Mouse (Mus musculus) lung, adult 2 months (tissue): ENCODE measurements at regions not wholly inside any gene's neighbourhood (a gene's known extent, or its start where the extent isn't known, plus 50 kb on each side); places are given as distances from the start of the nearest gene placed in this dataset.
"Not testable (repeated sequence)": the region's sequence is repeated elsewhere in the genome, so short reads cannot be mapped to it uniquely, and the experiment has no call there.

Source experiments
- DNase-seq: peaks from one replicate; pipeline ENCODE4 v3.0.0; 2022
- H3K4me1 ChIP-seq: fragments of 200-500 bp; 2 replicates; pipeline ENCODE4 v1.6.1; 2011; ENCODE audit warnings: low read length; ENCODE audit not compliant: control insufficient read depth, insufficient read depth
- H3K4me3 ChIP-seq: fragments of 200-500 bp; replicated peaks from 2 replicates; pipeline ENCODE3; 2011; ENCODE audit warnings: low read depth, mild to moderate bottlenecking, control low read depth, low read length; ENCODE audit errors: extremely low read depth
- CTCF ChIP-seq: fragments of 200-500 bp; IDR thresholded peaks from 2 replicates; pipeline ENCODE4 v1.5.1; 2011; ENCODE audit warnings: mild to moderate bottlenecking, low read length, control low read depth; ENCODE audit not compliant: insufficient read depth
- WGBS: fragments of 180-500 bp; shearing (Covaris S2); methylation state at CpG from one replicate; pipeline ENCODE4 v1.1.7; 2018; 5-methylcytosine and 5-hydroxymethylcytosine counted together

DNA sequence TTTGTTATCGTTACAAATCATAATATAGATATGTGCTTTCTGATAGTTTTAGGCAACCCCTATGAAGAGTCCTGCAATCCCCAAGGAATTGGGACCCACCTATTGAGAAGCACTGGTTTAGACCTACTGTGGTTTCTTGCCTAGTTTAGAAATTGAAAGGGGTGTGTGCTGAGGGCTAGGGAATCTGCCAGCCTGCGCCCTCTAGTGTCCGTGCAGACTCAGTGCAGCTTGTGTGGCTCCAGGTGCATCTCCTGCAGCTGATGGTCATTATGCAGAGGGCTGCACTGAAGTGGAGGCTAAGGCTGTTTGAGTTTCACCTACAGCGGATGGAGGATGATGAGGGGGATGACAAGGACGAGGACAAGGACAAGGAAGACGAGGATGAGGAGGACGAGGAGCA, 363.8 kb downstream of the Hpcal1 start:
- H3K4me3 ChIP-seq, H3K4me1 ChIP-seq, DNase-seq: not testable (repeated sequence)
- 59% methylated on average over 7 of the region's 7 CpGs for WGBS
- TF ChIP-seq CTCF, result peak; percentile 26; the same call in 1 of the 2 replicates
